ENCODE assay signal across 23 mouse cellular contexts in the genomic region with DNA sequence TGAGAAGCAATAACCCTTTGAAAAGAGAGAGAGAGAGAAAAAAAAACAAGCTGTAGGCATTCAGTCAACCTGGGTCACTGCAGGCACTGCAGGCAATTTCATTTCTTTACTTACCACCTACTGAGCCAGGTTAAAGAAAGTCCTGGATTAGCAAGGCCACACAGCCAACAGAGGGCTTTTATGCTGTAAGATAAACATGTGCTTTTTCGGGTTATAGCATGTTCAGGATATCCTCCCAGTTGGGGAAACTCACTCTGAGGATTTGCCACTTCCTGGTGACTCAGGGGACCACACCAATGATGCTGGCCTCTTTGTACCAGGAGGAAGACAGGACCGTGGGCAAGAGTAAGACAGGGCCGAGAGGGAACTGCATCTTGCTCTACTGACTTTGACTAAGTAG.
"Had no signal": no experiment of that assay in that cellular context is flagged by ENCODE, and none has a peak within 500 bp of the region (broad histone marks: within the 10 kb centered on the region; RNA-seq: fewer than 3 reads in every experiment).

No protein-coding gene starts in this region.

- ATAC-seq: inflammation-experienced regulatory T-cells, adult 6 months; intestine, embryonic 15.5 days; intestine, postnatal 0 days had no signal

- H3K9ac ChIP-seq: hindbrain, embryonic 13.5 days; hindbrain, embryonic 15.5 days; intestine, embryonic 15.5 days; limb, embryonic 12.5 days; liver, embryonic 13.5 days had no signal

- H3K27ac ChIP-seq: gastrocnemius, adult 2 months; heart, adult 2 months; hindbrain, embryonic 13.5 days; hindbrain, embryonic 15.5 days; intestine, embryonic 15.5 days; layer of hippocampus, adult 2 months; left cerebral cortex, adult 2 months; limb, embryonic 10.5 days; limb, embryonic 12.5 days; liver, embryonic 13.5 days had no signal

- DNase-seq: gastrocnemius, adult 2 months; gastrocnemius, postnatal 10 days; gastrocnemius, postnatal 25 days; heart, adult 2 months; heart, postnatal 10 days; heart, postnatal 4 days; kidney, adult 18-20 months; kidney, adult 8-10 months; kidney, postnatal 10 days; kidney, postnatal 25 days; liver; liver, embryonic 13.5 days had no signal

- H3K4me1 ChIP-seq: intestine, embryonic 15.5 days; liver, embryonic 13.5 days had no signal

- H3K4me2 ChIP-seq: heart, embryonic 11.5 days; hindbrain, embryonic 13.5 days; hindbrain, embryonic 15.5 days; intestine, embryonic 15.5 days; limb, embryonic 12.5 days; liver, embryonic 11.5 days; liver, embryonic 13.5 days had no signal

- H3K4me3 ChIP-seq: gastrocnemius, adult 2 months; heart, adult 2 months; hindbrain, embryonic 13.5 days; hindbrain, embryonic 15.5 days; intestine, embryonic 15.5 days; layer of hippocampus, adult 2 months; left cerebral cortex, adult 2 months; limb, embryonic 10.5 days; limb, embryonic 12.5 days; liver, embryonic 13.5 days had no signal

- H3K27me3 ChIP-seq: hindbrain, embryonic 13.5 days; hindbrain, embryonic 15.5 days; intestine, embryonic 15.5 days; limb, embryonic 12.5 days; liver, embryonic 13.5 days had no signal

- H3K9me3 ChIP-seq: hindbrain, embryonic 13.5 days; hindbrain, embryonic 15.5 days; intestine, embryonic 15.5 days; limb, embryonic 10.5 days; limb, embryonic 12.5 days; liver, embryonic 13.5 days had no signal

- H3K36me3 ChIP-seq: hindbrain, embryonic 13.5 days; hindbrain, embryonic 15.5 days; intestine, embryonic 15.5 days; limb, embryonic 10.5 days; limb, embryonic 12.5 days; liver, embryonic 13.5 days had no signal
